Mouse (Mus musculus) urinary bladder, postnatal 25 days (tissue): ENCODE measurements around the gene Ppat.
A peak's percentile ranks its signal among the peaks of the same experiment; 100 is the strongest.
"Not testable (repeated sequence)": the region's sequence is repeated elsewhere in the genome, so short reads cannot be mapped to it uniquely, and the experiment has no call there.

Experiments
- DNase-seq: peaks from one replicate; pipeline ENCODE4 v3.0.0; 2022; ENCODE audit warnings: low spot score

The Ppat gene

GRCm38 (mm10) chr5:76951106-76952027 lies at the start of gene Ppat, which contains the start of gene Paics:
TSS of gene Ppat (minus strand) at chr5:76951578.
TSS of gene Paics (plus strand) at chr5:76951307.
- peak; percentile 97 for DNase-seq

GRCm38 (mm10) chr5:76998416-76998815 lies 47.0 kb upstream of the Ppat start:
- no peak for DNase-seq

GRCm38 (mm10) chr5:76993174-76993814 lies 41.9 kb upstream of the Ppat start:
- no peak for DNase-seq

GRCm38 (mm10) chr5:76990789-76991188 lies 39.4 kb upstream of the Ppat start:
- no peak for DNase-seq

GRCm38 (mm10) chr5:76984015-76984414 lies 32.6 kb upstream of the Ppat start:
- no peak for DNase-seq

- no peak for DNase-seq
Measured at GRCm38 (mm10) chr5:76975736-76976135, 24.4 kb upstream of the Ppat start.

- DNase-seq: peak; percentile 82
Measured at GRCm38 (mm10) chr5:76974554-76975285, 23.3 kb upstream of the Ppat start, which contains the start of gene Srp72. TSS of gene Srp72 (plus strand) at chr5:76974683.

- DNase-seq: no peak
Measured at GRCm38 (mm10) chr5:76974207-76974553, 22.8 kb upstream of the Ppat start.

- no peak for DNase-seq
Measured at GRCm38 (mm10) chr5:76973488-76973887, 22.1 kb upstream of the Ppat start.

GRCm38 (mm10) chr5:76971115-76971514 lies 19.7 kb upstream of the Ppat start:
- DNase-seq: not testable (repeated sequence)

GRCm38 (mm10) chr5:76969250-76969649 lies 17.9 kb upstream of the Ppat start:
- no peak for DNase-seq

GRCm38 (mm10) chr5:76964651-76965050 lies 13.3 kb upstream of the Ppat start:
- no peak for DNase-seq

GRCm38 (mm10) chr5:76962545-76962944 lies 11.2 kb upstream of the Ppat start:
- no peak for DNase-seq

- DNase-seq: no peak
Measured at GRCm38 (mm10) chr5:76959587-76959986, 8.2 kb upstream of the Ppat start.

GRCm38 (mm10) chr5:76957954-76958353 lies 6.6 kb upstream of the Ppat start:
- DNase-seq: no peak

GRCm38 (mm10) chr5:76955474-76955873 lies 4.1 kb upstream of the Ppat start:
- DNase-seq: no peak

GRCm38 (mm10) chr5:76954271-76954900 lies 3.0 kb upstream of the Ppat start:
- no peak for DNase-seq

- no peak for DNase-seq
Measured at GRCm38 (mm10) chr5:76953794-76954193, 2.4 kb upstream of the Ppat start.

GRCm38 (mm10) chr5:76952112-76953040 lies 998 bp upstream of the Ppat start:
- DNase-seq: no peak

- DNase-seq: no peak
Measured at GRCm38 (mm10) chr5:76950343-76951105, 854 bp downstream of the Ppat start.
